Mouse (Mus musculus) thymus, adult 2 months (tissue): ENCODE data around the gene Syt13. TPM values are rescaled to one million over a fixed set of nuclear protein-coding genes. Genes with fewer than 3 reads are reported as not detected.

Source experiments
- DNase-seq: peaks from one replicate; pipeline ENCODE4 v3.0.0; 2021
- H3K27ac ChIP-seq: fragments of 200-500 bp; 2 replicates; pipeline ENCODE4 v1.5.1; 2012; ENCODE audit warnings: low read length, control low read depth; ENCODE audit not compliant: control insufficient read depth, insufficient read depth
- H3K27me3 ChIP-seq: fragments of 200-500 bp; 2 replicates; pipeline ENCODE4 v1.6.1; 2012; ENCODE audit warnings: mild to moderate bottlenecking, low read length, moderate library complexity, mixed read lengths; ENCODE audit not compliant: control insufficient read depth, insufficient read depth
- H3K36me3 ChIP-seq: fragments of 200-500 bp; 2 replicates; pipeline ENCODE4 v1.6.1; 2012; ENCODE audit warnings: mild to moderate bottlenecking, low read length, moderate library complexity; ENCODE audit not compliant: control insufficient read depth, insufficient read depth
- H3K4me1 ChIP-seq: fragments of 200-500 bp; replicated peaks from 2 replicates; pipeline ENCODE4 v1.6.1; 2012; ENCODE audit warnings: low read length; ENCODE audit not compliant: control insufficient read depth, insufficient read depth
- H3K4me3 ChIP-seq: fragments of 200-500 bp; 2 replicates; pipeline ENCODE4 v1.5.1; 2012; ENCODE audit warnings: mild to moderate bottlenecking, low read length, control low read depth, moderate library complexity; ENCODE audit not compliant: control insufficient read depth, insufficient read depth
- CTCF ChIP-seq: fragments of 200-500 bp; IDR thresholded peaks from 2 replicates; pipeline ENCODE4 v1.5.1; 2012; ENCODE audit warnings: mild to moderate bottlenecking, control low read depth, low read length, moderate library complexity, borderline replicate concordance; ENCODE audit not compliant: control insufficient read depth, poor library complexity, insufficient read depth; ENCODE audit errors: extremely low read depth
- POLR2A ChIP-seq: fragments of 200-500 bp; IDR thresholded peaks from 2 replicates; pipeline ENCODE4 v1.6.1; 2012; ENCODE audit warnings: mild to moderate bottlenecking, low read length, control low read depth, moderate library complexity; ENCODE audit not compliant: control insufficient read depth, poor library complexity, insufficient read depth; ENCODE audit errors: extremely low read depth
- WGBS: fragments of 180-500 bp; shearing (Covaris S2); methylation state at CpG from one replicate; pipeline ENCODE4 v1.1.7; 2018; 5-methylcytosine and 5-hydroxymethylcytosine counted together
- polyA plus RNA-seq: library from polyadenylated mRNA; depleted of rRNA; stranded (reverse); fragments of >200 nt; gene quantifications from 2 replicates; pipeline ENCODE4 v1.2.3, GENCODE M21; 2012

The Syt13 gene
- polyA plus RNA-seq, 1 experiment = 51.8 TPM

- Histone ChIP-seq H3K27ac (no peak overlapping the region), H3K27me3 (no peaks in the 10 kb centered on the region), H3K4me3 (no peak overlapping the region), H3K4me1 (peaks cover 20% of the 10 kb centered on the region), H3K36me3 (0 out of 2 replicates have a peak, but pooled peaks cover 4% of the 10 kb centered on the region)
- WGBS = 95% methylated on average over 5 of the region's 5 CpGs
- TF ChIP-seq POLR2A (no peak), CTCF (no peak)
- DNase-seq = no peak
Observed at GRCm38 (mm10) chr2:92938063-92938462, 23.2 kb downstream of the Syt13 start.

- Histone ChIP-seq H3K27me3 (no peaks in the 10 kb centered on the region), H3K4me1 (peaks cover 23% of the 10 kb centered on the region), H3K36me3 (0 out of 2 replicates have a peak, but pooled peaks cover 4% of the 10 kb centered on the region), H3K27ac (no peak overlapping the region), H3K4me3 (no peak overlapping the region)
- TF ChIP-seq CTCF = no peak
- no peak for TF ChIP-seq POLR2A
- DNase-seq = no peak
- WGBS = 96% methylated on average over 7 of the region's 7 CpGs
Observed at GRCm38 (mm10) chr2:92938827-92939226, 23.9 kb downstream of the Syt13 start.

GRCm38 (mm10) chr2:92940963-92941362 is 26.1 kb downstream of the Syt13 start:
- TF ChIP-seq CTCF (no peak), POLR2A (no peak)
- WGBS = 95% methylated on average over 9 of the region's 9 CpGs
- Histone ChIP-seq H3K27me3 (no peaks in the 10 kb centered on the region), H3K36me3 (0 out of 2 replicates have a peak, but pooled peaks cover 4% of the 10 kb centered on the region), H3K4me1 (peaks cover 28% of the 10 kb centered on the region), H3K4me3 (no peak overlapping the region), H3K27ac (no peak overlapping the region)
- no peak for DNase-seq

GRCm38 (mm10) chr2:92941463-92941862 is 26.6 kb downstream of the Syt13 start:
- Histone ChIP-seq H3K27me3 (no peaks in the 10 kb centered on the region), H3K4me3 (no peak overlapping the region), H3K4me1 (peaks cover 33% of the 10 kb centered on the region), H3K36me3 (0 out of 2 replicates have a peak, but pooled peaks cover 4% of the 10 kb centered on the region), H3K27ac (no peak overlapping the region)
- TF ChIP-seq CTCF (no peak), POLR2A (no peak)
- DNase-seq = no peak
- 93% methylated on average over 3 of the region's 3 CpGs for WGBS

GRCm38 (mm10) chr2:92943406-92943805 is 28.5 kb downstream of the Syt13 start:
- no peak overlapping the region; the same call in 1 of the 2 replicates for H3K27ac ChIP-seq
- DNase-seq = no peak
- peaks cover 50% of the 10 kb centered on the region for H3K4me1 ChIP-seq
- 68% methylated on average over 3 of the region's 3 CpGs for WGBS
- no peaks in the 10 kb centered on the region for H3K27me3 ChIP-seq
- TF ChIP-seq CTCF = no peak
- TF ChIP-seq POLR2A = no peak
- 0 out of 2 replicates have a peak, but pooled peaks cover 4% of the 10 kb centered on the region for H3K36me3 ChIP-seq
- no peak overlapping the region for H3K4me3 ChIP-seq

GRCm38 (mm10) chr2:92944356-92944755 is 29.5 kb downstream of the Syt13 start:
- no peak for TF ChIP-seq CTCF
- no peak for TF ChIP-seq POLR2A
- H3K27ac ChIP-seq = peak overlapping the region; percentile 86
- H3K4me3 ChIP-seq = no peak overlapping the region
- no peaks in the 10 kb centered on the region for H3K27me3 ChIP-seq
- peaks cover 59% of the 10 kb centered on the region for H3K4me1 ChIP-seq
- 12% methylated on average over 3 of the region's 3 CpGs for WGBS
- DNase-seq = no peak
- 0 out of 2 replicates have a peak, but pooled peaks cover 4% of the 10 kb centered on the region for H3K36me3 ChIP-seq
